Mouse (Mus musculus): Measurements from ENCODE around the gene Arhgef10l. TPM values are rescaled to one million over a fixed set of nuclear protein-coding genes. Genes with fewer than 3 reads are reported as not detected.
A peak's percentile ranks its signal among the peaks of the same experiment; 100 is the strongest.

Gene Arhgef10l
- polyA plus RNA-seq, 1 experiment from 2014 or later, result 13.8 TPM

DNA sequence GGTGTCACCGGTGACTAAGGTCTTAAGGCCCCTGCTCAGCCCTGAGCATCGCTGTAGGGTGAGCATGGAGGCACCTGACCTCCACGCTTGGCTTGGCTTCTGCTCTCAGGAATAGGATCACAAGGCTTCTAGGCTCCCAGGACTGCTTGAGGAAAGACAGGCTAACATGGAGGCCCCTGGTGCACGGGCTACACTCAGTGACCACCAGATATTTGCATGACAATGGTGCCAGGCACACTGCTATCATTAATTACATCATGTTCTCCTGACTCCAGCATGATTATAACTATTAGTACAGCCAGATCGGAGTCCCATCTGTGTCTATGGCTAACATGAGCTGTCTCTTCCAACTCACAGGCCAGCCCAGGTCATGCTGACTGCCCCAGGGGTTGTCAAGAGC is 51.3 kb downstream of the Arhgef10l start:
- no peak overlapping the region for H3K9ac ChIP-seq (ENCODE audit: low read depth, low read length)
- no peaks in the 10 kb centered on the region for H3K36me3 ChIP-seq (ENCODE audit: control insufficient read depth, insufficient read depth, low read length)
- no peak for DNase-seq (ENCODE audit: low spot score)
- no peak overlapping the region for H3K4me2 ChIP-seq (replicated peaks; ENCODE audit: low read depth, low read length)
- no peak overlapping the region for H3K4me3 ChIP-seq (ENCODE audit: low read depth, low read length)
- H3K4me1 ChIP-seq (replicated peaks; ENCODE audit: control insufficient read depth, insufficient read depth, low read length), result peaks cover 12% of the 10 kb centered on the region
- 69% methylated on average over 5 of the region's 5 CpGs for WGBS
- no peaks in the 10 kb centered on the region for H3K27me3 ChIP-seq (ENCODE audit: control insufficient read depth, insufficient read depth, low read length)
- no peaks in the 10 kb centered on the region for H3K9me3 ChIP-seq (ENCODE audit: control insufficient read depth, low read length)
- peak; percentile 67 for ATAC-seq (ENCODE audit: low FRiP score)
- peak overlapping the region; percentile 24; the same call in 1 of the 2 replicates for H3K27ac ChIP-seq (ENCODE audit: low read depth, low read length)

DNA sequence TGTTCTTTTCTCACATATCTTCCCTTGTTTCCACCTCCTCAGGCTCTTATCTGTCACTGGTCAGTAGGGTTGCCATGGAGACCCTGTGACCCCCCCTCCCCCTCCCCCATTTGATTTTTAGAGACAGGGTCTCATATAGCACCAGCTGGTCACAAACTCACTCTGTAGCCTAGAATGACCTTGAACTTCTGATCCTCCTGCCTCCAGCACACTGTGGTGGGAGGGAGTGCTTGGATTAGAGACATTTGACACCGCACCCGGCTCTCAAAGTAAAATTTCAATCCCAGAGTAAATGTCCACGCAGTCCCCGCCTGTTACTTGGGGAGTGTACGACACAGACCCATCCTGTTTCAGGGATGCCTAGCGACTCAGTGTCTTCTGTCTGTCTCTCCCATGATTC is 51.7 kb downstream of the Arhgef10l start:
- DNase-seq (ENCODE audit: low spot score) (no peak), ATAC-seq (ENCODE audit: low FRiP score) (no peak)
- H3K4me1 ChIP-seq (replicated peaks; ENCODE audit: control insufficient read depth, insufficient read depth, low read length), result peaks cover 12% of the 10 kb centered on the region
- no peaks in the 10 kb centered on the region for H3K27me3 ChIP-seq (ENCODE audit: control insufficient read depth, insufficient read depth, low read length)
- no peak overlapping the region for H3K4me2 ChIP-seq (replicated peaks; ENCODE audit: low read depth, low read length)
- 81% methylated on average over 6 of the region's 6 CpGs for WGBS
- peak overlapping the region; percentile 24; the same call in 1 of the 2 replicates for H3K27ac ChIP-seq (ENCODE audit: low read depth, low read length)
- H3K36me3 ChIP-seq (ENCODE audit: control insufficient read depth, insufficient read depth, low read length), result no peaks in the 10 kb centered on the region
- H3K9ac ChIP-seq (ENCODE audit: low read depth, low read length), result no peak overlapping the region
- no peaks in the 10 kb centered on the region for H3K9me3 ChIP-seq (ENCODE audit: control insufficient read depth, low read length)
- no peak overlapping the region for H3K4me3 ChIP-seq (ENCODE audit: low read depth, low read length)

DNA sequence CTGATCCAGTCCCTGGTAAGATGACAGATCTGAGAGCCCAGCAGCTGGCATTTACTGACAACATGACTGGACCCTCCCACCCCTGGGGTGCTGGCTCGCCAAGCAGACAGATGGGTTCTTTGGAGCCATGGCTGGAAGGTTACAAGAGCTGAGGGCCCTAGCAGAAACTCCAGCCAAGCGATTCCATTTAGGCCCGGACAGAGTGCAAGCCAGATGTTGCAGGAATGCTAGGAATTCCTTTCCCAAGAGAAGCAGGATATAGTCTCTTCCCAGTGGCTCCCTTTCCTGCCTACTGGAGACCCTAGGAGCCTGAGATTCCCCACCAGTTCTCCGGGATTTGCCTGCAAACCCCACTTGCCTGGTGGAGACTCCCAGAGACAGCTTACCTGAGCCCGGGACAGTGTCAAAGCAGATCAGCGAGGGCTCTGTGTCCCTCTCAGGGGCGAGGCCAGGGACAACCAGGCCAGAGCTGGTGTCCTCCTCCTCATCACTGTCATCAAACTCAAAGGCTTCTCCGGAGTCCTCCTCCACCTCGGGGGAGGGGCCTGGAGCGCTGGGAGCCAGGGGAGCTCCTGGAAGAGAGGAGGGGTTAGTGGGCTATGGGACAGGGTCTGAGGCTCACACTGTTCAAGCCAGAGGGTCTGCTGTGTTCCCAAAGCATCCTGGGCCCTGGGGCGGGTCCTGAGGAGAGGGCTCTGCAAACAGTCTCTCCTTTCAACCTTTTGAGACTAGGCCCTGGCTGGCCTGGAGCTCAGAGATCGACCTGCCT is 54.8 kb downstream of the Arhgef10l start:
- peaks cover 7% of the 10 kb centered on the region; the same call in 1 of the 2 replicates for H3K4me1 ChIP-seq (replicated peaks; ENCODE audit: control insufficient read depth, insufficient read depth, low read length)

DNA sequence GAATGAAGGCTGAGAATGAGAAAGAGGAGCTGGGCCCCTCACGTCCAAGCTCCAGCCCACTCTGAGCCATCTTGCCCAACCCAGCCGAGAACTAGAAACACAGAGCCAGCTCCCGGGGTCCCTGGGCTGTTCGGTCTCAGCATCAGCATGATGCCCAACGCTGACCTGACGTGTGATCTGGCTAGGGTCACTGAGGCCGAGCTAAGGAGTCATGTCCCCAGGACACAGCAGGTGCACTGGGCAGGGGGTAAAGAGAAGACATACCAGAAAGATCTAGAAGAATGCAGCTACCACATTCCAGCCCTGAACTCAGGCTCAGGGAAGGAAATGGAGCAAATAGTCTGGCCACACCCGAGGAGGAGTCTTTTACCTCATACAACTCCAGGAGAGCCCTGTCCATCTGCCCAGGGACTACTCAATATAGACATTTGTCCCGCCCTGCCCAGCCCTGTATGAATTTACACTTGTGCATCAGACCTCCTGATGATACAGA is 57.5 kb downstream of the Arhgef10l start:
- H3K27ac ChIP-seq (ENCODE audit: low read depth, low read length), result no peak overlapping the region
- WGBS, result 71% methylated on average over 9 of the region's 9 CpGs
- ATAC-seq (ENCODE audit: low FRiP score) (no peak), DNase-seq (ENCODE audit: low spot score) (no peak)
- peaks cover 4% of the 10 kb centered on the region; the same call in 1 of the 2 replicates for H3K4me1 ChIP-seq (replicated peaks; ENCODE audit: control insufficient read depth, insufficient read depth, low read length)
- H3K9me3 ChIP-seq (ENCODE audit: control insufficient read depth, low read length), result no peaks in the 10 kb centered on the region
- no peaks in the 10 kb centered on the region for H3K36me3 ChIP-seq (ENCODE audit: control insufficient read depth, insufficient read depth, low read length)
- no peak overlapping the region for H3K9ac ChIP-seq (ENCODE audit: low read depth, low read length)
- no peaks in the 10 kb centered on the region for H3K27me3 ChIP-seq (ENCODE audit: control insufficient read depth, insufficient read depth, low read length)
- H3K4me3 ChIP-seq (ENCODE audit: low read depth, low read length), result no peak overlapping the region
- no peak overlapping the region for H3K4me2 ChIP-seq (replicated peaks; ENCODE audit: low read depth, low read length)

More for the DNA sequence above, 54.8 kb downstream of the Arhgef10l start:
- 24% methylated on average over 12 of the region's 12 CpGs for WGBS
- no peaks in the 10 kb centered on the region for H3K9me3 ChIP-seq (ENCODE audit: control insufficient read depth, low read length)
- DNase-seq (ENCODE audit: low spot score) (no peak), ATAC-seq (ENCODE audit: low FRiP score) (no peak)
- H3K4me2 ChIP-seq (replicated peaks; ENCODE audit: low read depth, low read length), result no peak overlapping the region
- H3K27me3 ChIP-seq (ENCODE audit: control insufficient read depth, insufficient read depth, low read length), result no peaks in the 10 kb centered on the region
- H3K9ac ChIP-seq (ENCODE audit: low read depth, low read length), result no peak overlapping the region
- no peak overlapping the region for H3K4me3 ChIP-seq (ENCODE audit: low read depth, low read length)
- peak overlapping the region; percentile 19; the same call in 1 of the 2 replicates for H3K27ac ChIP-seq (ENCODE audit: low read depth, low read length)
- no peaks in the 10 kb centered on the region for H3K36me3 ChIP-seq (ENCODE audit: control insufficient read depth, insufficient read depth, low read length)

DNA sequence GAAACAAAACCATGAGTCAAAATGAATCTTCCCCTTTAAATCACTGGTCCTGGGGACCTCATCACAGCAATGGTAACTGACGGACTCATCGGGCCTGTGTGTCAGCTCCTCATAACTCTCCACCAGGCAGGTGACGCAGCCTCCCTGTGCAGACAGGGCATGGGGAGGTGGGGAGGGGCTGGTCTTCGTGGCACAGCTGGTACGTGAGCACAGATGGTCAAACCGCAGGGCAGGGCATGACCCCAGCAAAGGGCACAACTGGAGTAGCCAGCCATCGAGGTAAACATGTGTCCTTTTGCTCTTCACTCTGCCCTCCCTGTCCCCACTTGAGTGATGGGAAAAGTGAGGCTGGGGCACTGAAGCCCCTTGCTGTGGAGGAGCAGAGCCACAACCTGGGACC is 59.0 kb downstream of the Arhgef10l start:
- no peak overlapping the region for H3K4me3 ChIP-seq (ENCODE audit: low read depth, low read length)
- H3K4me2 ChIP-seq (replicated peaks; ENCODE audit: low read depth, low read length), result no peak overlapping the region
- H3K9ac ChIP-seq (ENCODE audit: low read depth, low read length), result no peak overlapping the region
- no peaks in the 10 kb centered on the region for H3K36me3 ChIP-seq (ENCODE audit: control insufficient read depth, insufficient read depth, low read length)
- H3K4me1 ChIP-seq (replicated peaks; ENCODE audit: control insufficient read depth, insufficient read depth, low read length), result 0 out of 2 replicates have a peak, but pooled peaks cover 4% of the 10 kb centered on the region
- no peaks in the 10 kb centered on the region for H3K9me3 ChIP-seq (ENCODE audit: control insufficient read depth, low read length)
- no peaks in the 10 kb centered on the region for H3K27me3 ChIP-seq (ENCODE audit: control insufficient read depth, insufficient read depth, low read length)
- DNase-seq (ENCODE audit: low spot score) (no peak), ATAC-seq (ENCODE audit: low FRiP score) (no peak)
- 79% methylated on average over 7 of the region's 7 CpGs for WGBS
- no peak overlapping the region for H3K27ac ChIP-seq (ENCODE audit: low read depth, low read length)

DNA sequence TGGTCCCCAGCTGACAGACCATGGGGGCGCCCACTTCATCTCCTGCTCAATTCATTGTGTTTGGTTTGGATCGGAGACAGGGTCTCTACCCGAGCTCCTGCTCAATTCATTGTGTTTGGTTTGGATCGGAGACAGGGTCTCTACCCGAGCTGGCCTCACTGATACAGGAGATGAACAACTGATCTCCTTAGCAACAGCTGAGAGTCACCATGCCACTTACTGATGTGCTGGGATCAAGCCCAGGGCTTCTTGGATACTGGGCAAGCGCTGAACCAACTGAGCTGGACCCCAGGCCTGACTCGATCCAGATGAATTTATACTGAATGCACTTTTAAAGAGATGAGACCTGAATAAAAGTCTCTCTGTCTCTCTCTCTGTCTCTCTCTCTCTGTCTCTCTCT is 59.6 kb downstream of the Arhgef10l start:
- WGBS, result 83% methylated on average over 7 of the region's 7 CpGs
- H3K36me3 ChIP-seq (ENCODE audit: control insufficient read depth, insufficient read depth, low read length), result no peaks in the 10 kb centered on the region

DNA sequence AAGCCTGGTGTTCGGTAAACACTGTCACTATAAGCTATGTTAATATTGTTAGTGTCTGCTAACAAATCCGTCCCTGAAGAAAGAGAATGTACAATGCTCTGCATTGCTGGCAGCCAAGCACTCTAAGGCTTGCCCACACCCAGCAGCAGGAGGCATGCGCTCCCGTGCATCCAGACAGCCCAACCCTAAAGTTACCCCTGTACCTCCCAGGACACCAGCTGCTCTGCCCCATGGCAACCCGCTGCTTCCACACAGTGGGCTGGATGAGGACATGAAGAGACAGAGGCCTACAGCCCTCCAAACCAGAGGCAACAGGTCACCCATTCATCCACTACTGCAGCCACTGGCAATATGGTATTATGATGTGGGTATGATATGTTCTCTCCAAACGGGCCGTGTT is 60.0 kb downstream of the Arhgef10l start:
- ATAC-seq (ENCODE audit: low FRiP score), result no peak
- no peaks in the 10 kb centered on the region for H3K36me3 ChIP-seq (ENCODE audit: control insufficient read depth, insufficient read depth, low read length)
- 80% methylated on average over 7 of the region's 7 CpGs for WGBS

More for the DNA sequence above, 59.6 kb downstream of the Arhgef10l start:
- Histone ChIP-seq H3K27ac (ENCODE audit: low read depth, low read length) (no peak overlapping the region), H3K4me2 (replicated peaks; ENCODE audit: low read depth, low read length) (no peak overlapping the region), H3K4me1 (replicated peaks; ENCODE audit: control insufficient read depth, insufficient read depth, low read length) (0 out of 2 replicates have a peak, but pooled peaks cover 1% of the 10 kb centered on the region), H3K27me3 (ENCODE audit: control insufficient read depth, insufficient read depth, low read length) (no peaks in the 10 kb centered on the region), H3K9ac (ENCODE audit: low read depth, low read length) (no peak overlapping the region), H3K9me3 (ENCODE audit: control insufficient read depth, low read length) (no peaks in the 10 kb centered on the region), H3K4me3 (ENCODE audit: low read depth, low read length) (no peak overlapping the region)
- DNase-seq (ENCODE audit: low spot score), result no peak
- no peak for ATAC-seq (ENCODE audit: low FRiP score)

DNA sequence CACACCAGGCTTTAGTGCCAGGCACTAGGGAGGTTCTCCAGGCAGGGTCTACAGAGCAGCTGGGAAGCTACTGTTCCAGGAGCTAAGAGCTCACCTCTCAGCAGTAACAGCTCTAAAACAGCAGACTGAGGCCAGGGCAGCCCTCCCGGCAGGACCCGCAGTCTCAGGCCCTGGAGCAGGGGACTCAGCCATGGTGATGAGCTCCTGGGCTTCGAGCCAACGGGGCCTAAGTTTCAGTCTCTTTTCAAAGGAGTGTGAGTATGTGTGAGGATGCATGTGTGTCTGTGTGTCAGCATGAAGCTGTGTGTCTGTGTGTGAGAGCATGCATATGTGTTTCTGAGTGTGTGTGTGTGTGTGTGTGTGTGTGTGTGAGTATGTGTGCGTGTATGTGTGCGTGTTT is 60.6 kb downstream of the Arhgef10l start:
- Histone ChIP-seq H3K4me1 (replicated peaks; ENCODE audit: control insufficient read depth, insufficient read depth, low read length) (no peaks in the 10 kb centered on the region), H3K9me3 (ENCODE audit: control insufficient read depth, low read length) (no peaks in the 10 kb centered on the region), H3K4me3 (ENCODE audit: low read depth, low read length) (no peak overlapping the region), H3K4me2 (replicated peaks; ENCODE audit: low read depth, low read length) (no peak overlapping the region), H3K27ac (ENCODE audit: low read depth, low read length) (no peak overlapping the region), H3K9ac (ENCODE audit: low read depth, low read length) (no peak overlapping the region), H3K36me3 (ENCODE audit: control insufficient read depth, insufficient read depth, low read length) (no peaks in the 10 kb centered on the region), H3K27me3 (ENCODE audit: control insufficient read depth, insufficient read depth, low read length) (no peaks in the 10 kb centered on the region)
- DNase-seq (ENCODE audit: low spot score) (no peak), ATAC-seq (ENCODE audit: low FRiP score) (no peak)
- 92% methylated on average over 6 of the region's 6 CpGs for WGBS

More for the DNA sequence above, 60.0 kb downstream of the Arhgef10l start:
- no peaks in the 10 kb centered on the region for H3K27me3 ChIP-seq (ENCODE audit: control insufficient read depth, insufficient read depth, low read length)
- no peak overlapping the region for H3K9ac ChIP-seq (ENCODE audit: low read depth, low read length)
- no peaks in the 10 kb centered on the region for H3K9me3 ChIP-seq (ENCODE audit: control insufficient read depth, low read length)
- no peak overlapping the region for H3K4me2 ChIP-seq (replicated peaks; ENCODE audit: low read depth, low read length)
- no peak for DNase-seq (ENCODE audit: low spot score)
- H3K27ac ChIP-seq (ENCODE audit: low read depth, low read length), result no peak overlapping the region
- H3K4me3 ChIP-seq (ENCODE audit: low read depth, low read length), result no peak overlapping the region
- no peaks in the 10 kb centered on the region for H3K4me1 ChIP-seq (replicated peaks; ENCODE audit: control insufficient read depth, insufficient read depth, low read length)

DNA sequence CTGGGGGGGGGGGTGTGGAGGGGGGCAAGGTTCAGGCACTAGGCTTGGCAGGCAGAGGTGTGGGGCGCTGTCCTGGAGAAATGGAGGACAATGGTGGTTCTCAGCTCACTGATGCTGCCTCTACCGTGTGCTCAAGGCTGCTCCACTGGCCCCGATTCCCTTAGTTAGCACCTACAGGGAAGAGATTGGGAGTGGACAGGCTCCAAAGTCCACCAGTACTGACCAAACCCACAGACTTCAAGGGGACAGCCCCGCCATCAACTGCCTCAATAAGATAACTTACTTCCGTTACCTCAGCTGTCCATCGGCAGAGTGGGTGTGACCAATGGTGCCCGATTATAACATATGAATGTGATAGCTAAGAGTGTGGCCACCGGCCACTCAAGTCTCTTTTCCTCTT is 61.3 kb downstream of the Arhgef10l start:
- Histone ChIP-seq H3K4me3 (ENCODE audit: low read depth, low read length) (no peak overlapping the region), H3K9me3 (ENCODE audit: control insufficient read depth, low read length) (no peaks in the 10 kb centered on the region), H3K27me3 (ENCODE audit: control insufficient read depth, insufficient read depth, low read length) (no peaks in the 10 kb centered on the region), H3K36me3 (ENCODE audit: control insufficient read depth, insufficient read depth, low read length) (no peaks in the 10 kb centered on the region), H3K9ac (ENCODE audit: low read depth, low read length) (no peak overlapping the region), H3K4me2 (replicated peaks; ENCODE audit: low read depth, low read length) (no peak overlapping the region), H3K27ac (ENCODE audit: low read depth, low read length) (no peak overlapping the region), H3K4me1 (replicated peaks; ENCODE audit: control insufficient read depth, insufficient read depth, low read length) (no peaks in the 10 kb centered on the region)
- no peak for ATAC-seq (ENCODE audit: low FRiP score)
- no peak for DNase-seq (ENCODE audit: low spot score)
- 88% methylated on average over 8 of the region's 8 CpGs for WGBS

Data from hindbrain, embryonic 11.5 days (tissue).